Mouse (Mus musculus): ENCODE measurements around the gene Gmds. TPM values are rescaled to one million over a fixed set of nuclear protein-coding genes. Genes with fewer than 3 reads are reported as not detected.
A peak's percentile ranks its signal among the peaks of the same experiment; 100 is the strongest.

Gmds gene
- total RNA-seq, 2 experiments from 2014 or later, result 6.9 to 7.8 TPM

- ATAC-seq (ENCODE audit: poor library complexity, severe bottlenecking), result no peak
These were observed 518.7 kb downstream of the Gmds start for GRCm38 (mm10) chr13:31819664-31820405.

DNA sequence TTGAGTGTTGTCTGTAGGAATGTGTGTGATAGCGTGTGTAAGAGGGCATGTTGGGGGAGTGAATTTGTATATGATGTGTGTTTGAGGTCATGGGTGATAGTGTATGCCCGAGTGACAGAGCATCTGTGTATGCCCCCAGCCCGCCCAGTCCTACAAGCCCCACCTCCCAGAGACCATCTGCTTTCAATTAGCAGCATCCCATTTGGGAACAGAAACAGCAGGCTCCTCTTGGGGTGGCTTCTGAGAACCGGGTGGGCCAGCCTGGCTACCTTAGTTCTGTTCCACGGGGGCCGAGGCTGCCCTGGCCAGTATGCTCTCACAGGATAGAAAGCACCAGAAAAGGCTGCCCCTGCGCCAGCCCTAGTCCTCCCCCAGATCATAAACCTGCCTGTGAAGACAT, 520.2 kb downstream of the Gmds start:
- ATAC-seq (ENCODE audit: poor library complexity, severe bottlenecking), result no peak

- ATAC-seq (ENCODE audit: poor library complexity, severe bottlenecking), result no peak
These were observed 523.0 kb downstream of the Gmds start for GRCm38 (mm10) chr13:31815383-31816003.

- no peak for ATAC-seq (ENCODE audit: poor library complexity, severe bottlenecking)
These were observed 525.8 kb downstream of the Gmds start for GRCm38 (mm10) chr13:31812701-31813100.

GRCm38 (mm10) chr13:31811542-31812021, 527.0 kb downstream of the Gmds start:
- no peak for ATAC-seq (ENCODE audit: poor library complexity, severe bottlenecking)

DNA sequence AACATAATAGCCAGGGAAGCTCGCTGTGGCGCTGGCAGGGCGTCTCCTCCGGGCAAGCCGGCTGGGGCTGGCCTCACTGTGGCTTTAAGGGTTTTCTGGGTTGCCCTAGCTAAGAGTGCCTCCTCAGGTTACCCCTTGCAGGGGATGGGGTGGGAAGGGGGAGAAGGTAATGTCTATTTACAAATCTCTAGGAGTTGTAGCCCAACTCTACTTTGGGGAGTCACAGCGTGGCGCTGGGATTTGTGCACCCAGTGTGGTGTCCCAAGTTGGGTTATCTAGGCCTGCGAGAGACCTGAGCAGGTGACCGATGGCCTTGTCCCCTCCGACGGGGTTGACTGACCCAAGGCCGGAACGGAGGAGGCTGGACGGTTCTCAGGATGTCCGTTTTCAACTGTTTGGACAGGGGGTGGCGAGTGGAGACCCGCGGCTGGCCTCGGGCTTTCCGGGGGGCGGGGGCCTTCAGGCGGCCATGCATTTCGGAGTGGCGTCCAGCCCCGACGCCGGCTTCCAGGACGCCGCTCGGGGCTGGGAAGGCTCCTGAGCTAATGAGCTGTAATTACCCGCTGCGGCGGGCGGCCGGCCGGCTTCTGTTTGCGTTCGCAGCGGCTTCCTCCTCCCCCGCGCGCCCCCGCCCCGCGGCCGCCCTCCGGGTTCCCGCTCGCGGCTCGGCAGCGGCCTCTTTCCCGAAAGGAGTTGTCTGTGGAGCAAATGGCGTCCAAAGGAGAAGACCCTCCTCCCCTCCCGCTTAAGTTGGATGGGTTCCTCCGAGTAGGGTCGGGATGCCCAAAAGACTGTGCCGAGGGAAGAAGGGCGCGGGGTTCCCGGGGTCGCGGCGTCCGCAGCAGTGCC, 527.6 kb downstream of the Gmds start:
- ATAC-seq (ENCODE audit: poor library complexity, severe bottlenecking), result no peak

DNA sequence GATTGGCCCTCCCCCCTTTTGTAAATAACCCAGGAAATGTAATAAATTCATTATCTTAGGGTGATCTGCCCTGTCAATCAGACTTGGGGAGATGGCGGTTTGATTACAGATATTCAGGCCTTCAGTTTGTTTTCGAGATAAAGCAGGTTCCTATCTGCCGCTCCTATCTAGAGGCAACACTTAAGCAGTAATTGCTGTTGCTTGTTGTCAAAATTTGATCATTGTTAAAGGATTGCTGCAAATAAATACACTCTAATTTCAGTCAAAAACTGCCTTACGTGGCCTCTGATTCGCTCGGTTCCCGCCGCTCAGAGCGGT, 528.2 kb downstream of the Gmds start:
- ATAC-seq (ENCODE audit: poor library complexity, severe bottlenecking), result no peak

DNA sequence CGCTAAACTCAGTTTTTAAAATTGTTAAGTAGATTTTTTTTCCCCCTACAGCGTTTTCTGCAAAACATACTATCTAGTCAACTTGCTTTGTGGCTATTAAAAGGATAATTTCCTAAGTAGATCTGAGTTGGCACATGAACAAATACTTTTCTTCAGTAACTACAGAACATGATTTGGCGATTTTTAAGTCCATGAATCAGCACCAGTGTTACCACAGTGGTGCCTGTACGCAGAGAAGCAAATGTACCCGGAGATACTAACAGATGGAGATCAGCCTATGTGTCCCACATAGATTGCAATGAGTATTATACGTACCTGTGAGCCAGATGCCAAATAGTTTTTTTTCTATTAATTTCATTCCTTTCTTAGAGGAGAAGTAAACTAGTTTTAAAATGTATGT, 528.8 kb downstream of the Gmds start:
- ATAC-seq (ENCODE audit: poor library complexity, severe bottlenecking), result no peak

DNA sequence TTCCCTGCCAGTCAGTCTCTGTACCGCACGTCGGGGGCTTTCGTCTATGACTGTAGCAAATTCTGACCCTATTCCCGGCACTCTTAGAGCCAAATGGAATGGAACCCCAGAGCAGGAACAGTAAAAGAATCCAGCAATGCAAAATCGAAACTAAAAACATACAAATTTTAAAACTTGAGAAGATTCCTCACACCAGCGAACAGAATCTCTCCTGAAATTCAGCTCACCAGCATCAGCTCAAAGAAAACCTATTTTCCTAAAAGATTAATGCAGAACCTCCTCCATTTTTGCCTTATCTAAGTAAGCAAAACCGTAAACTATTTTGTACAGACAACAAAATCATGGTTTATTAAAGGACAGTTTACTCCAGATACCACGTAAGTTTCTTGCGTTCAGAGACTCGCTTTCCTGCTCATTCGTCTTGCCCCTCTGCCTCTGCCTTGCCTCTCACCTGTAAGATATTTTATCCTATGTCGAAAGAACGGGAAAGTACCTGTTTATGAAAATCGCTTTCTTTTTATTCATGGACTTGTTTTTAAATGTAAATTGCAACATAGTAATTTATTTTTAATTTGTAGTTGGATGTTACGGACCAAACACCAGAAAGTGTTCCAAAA, 529.6 kb downstream of the Gmds start:
- ATAC-seq (ENCODE audit: poor library complexity, severe bottlenecking), result no peak

GRCm38 (mm10) chr13:31808116-31808803, 530.3 kb downstream of the Gmds start:
- ATAC-seq (ENCODE audit: poor library complexity, severe bottlenecking), result 0 out of 2 replicates have a peak, but pooled peaks have one; percentile 14

GRCm38 (mm10) chr13:31807736-31808115, 530.8 kb downstream of the Gmds start:
- no peak for ATAC-seq (ENCODE audit: poor library complexity, severe bottlenecking)

DNA sequence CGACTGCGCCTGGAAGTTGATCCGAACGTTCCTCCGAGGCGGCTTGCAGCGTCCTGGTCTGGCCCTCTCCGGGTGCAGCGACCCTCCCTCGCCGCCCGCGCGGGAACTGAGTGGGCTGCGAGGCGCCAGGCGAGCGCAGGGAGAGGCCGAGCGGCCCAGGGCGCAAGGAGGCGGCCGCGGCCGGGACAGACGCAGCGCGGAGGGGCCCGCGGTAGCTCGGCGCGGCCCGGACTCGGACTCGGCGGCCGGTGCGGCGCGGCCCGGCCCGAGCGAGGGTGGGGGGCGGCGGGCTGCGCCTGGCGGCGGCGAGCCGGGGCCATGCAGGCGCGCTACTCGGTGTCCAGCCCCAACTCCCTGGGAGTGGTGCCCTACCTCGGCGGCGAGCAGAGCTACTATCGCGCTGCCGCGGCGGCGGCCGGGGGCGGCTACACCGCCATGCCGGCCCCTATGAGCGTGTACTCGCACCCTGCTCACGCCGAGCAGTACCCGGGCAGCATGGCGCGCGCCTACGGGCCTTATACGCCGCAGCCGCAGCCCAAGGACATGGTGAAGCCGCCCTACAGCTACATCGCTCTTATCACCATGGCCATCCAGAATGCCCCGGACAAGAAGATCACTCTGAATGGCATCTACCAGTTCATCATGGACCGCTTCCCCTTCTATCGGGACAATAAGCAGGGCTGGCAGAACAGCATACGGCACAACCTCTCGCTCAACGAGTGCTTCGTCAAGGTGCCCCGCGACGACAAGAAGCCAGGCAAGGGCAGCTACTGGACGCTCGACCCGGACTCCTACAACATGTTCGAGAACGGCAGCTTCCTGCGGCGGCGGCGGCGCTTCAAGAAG, 531.4 kb downstream of the Gmds start:
- no peak for ATAC-seq (ENCODE audit: poor library complexity, severe bottlenecking)

DNA sequence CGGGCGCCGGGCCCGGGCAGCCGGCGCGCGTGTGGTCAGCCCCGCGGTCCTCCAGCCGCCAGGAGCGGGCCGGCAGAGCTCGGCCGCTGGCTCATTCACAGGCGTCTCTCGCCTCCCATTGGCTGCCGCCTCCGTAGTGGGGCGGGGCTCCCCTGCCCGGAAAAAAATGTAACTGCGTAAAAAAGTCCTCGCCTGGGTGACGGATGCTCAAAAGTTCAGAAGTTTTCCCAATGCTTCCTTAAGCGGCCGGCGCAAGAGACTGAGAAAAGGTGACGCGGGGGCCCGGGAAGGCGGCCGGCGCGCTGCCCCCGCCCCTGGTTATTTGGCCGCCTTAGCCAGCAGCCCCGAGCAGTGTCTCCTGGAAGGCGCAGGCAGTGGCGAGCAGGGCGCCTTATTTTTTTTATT, 532.1 kb downstream of the Gmds start, which contains the start of gene Foxc1:
Gene Foxc1 (plus strand): TSS at position 206 of the 405 bp plus-strand sequence.
- ATAC-seq (ENCODE audit: poor library complexity, severe bottlenecking), result peak; percentile 70

DNA sequence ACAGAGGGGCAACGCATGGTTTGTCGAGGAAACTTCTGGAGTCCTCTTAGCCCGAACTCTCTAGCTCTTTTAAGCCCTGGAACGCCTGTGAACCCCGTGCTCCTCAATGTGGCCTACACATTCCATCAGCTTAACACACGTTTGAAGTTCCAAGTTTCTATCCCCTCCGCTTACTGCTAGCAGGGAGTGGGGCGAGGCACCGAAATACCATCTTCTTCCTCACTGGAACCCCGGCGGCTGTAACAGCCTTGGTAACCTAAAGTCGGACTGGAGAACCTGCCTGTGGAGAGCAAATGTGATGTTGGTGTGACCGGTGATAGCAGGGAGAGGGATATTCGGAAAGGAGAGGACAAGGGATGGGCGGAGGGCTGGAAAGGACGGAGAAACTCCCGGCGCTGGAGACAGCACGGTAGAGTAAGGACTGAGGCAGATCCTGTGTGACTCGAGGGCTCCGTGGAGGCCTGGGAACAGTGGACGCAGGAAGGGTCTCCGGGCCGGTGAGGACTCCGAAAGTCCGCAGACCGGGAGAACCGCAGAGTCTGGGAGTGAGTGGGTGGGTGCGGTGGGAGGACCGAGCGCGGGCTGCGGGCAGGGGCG, 532.6 kb downstream of the Gmds start:
- no peak for ATAC-seq (ENCODE audit: poor library complexity, severe bottlenecking)

- ATAC-seq (ENCODE audit: poor library complexity, severe bottlenecking), result no peak
These were observed 534.0 kb downstream of the Gmds start for GRCm38 (mm10) chr13:31804571-31804970.

DNA sequence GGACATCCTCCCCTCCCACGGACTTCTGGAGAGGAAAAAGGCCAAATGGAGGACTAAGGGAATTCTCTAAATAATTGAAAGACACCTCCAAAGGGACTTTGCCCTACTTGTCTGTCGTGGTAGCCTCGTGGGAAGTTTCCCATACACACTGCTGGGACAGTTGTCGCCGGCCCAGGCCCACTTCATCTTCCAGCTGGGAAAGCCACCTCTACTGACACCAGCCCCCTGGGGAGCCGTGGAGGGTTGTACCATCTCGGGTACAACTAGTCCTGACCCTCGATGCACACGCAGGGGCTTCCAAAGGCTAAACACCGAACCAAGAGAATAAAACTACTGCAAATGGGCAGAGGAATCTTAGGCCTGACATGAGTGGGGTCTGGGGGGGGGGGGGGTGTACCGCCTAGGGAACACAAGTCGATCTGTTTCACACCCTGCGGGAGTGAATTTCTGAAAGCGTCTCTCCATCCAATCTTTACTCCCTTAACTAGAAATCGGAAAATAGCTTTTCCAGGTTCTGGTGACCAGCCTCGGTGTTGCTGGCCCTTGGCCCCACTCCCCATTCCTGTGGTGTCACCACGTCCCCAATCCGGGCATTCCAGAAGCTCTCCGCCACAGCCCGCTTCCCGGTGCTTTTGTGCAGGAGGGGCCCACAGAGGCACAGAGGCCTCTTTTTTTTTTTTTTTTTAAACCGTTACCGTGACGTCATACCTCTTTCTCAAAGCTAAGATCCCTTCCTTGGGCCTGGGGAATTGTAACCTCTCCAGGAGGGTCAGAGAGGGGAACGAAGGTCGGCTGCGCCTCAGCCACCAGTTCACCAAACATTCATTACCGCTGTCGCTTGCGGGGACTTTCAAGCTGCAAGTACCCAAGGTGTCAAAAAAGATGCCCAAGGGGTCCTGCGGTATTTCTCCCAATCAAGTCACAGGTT, 535.1 kb downstream of the Gmds start:
- ATAC-seq (ENCODE audit: poor library complexity, severe bottlenecking), result no peak

GRCm38 (mm10) chr13:31802447-31802846, 536.1 kb downstream of the Gmds start:
- ATAC-seq (ENCODE audit: poor library complexity, severe bottlenecking), result no peak

DNA sequence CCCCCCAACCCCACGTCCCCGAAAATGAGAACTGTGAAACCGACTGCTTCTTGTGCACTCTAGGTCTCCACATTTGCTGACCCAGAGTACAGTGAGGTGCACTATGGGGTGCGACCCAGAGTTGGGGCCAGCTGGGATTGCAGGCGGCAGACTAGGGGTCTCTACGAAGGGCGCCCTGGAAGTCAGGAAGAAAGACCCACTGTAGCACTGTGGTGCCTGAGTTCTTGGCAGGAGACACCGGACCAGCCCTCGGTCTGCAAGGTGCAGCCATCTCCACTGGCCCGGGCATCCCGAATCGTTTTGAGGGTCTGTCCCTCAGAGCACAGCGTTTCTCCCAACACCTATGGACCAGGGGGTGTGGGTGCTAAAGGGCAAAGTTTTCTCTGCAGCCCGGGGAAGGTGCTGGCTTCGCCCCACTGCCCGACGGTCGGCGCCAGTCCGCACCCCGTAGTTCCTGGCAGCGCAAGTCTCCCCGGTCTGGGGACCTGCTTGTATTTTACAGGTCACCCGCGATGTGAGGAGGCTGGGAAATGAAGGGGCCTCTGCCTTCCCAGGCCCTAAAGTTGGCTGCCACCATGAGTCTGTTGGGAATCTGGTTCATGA, 536.7 kb downstream of the Gmds start:
- no peak for ATAC-seq (ENCODE audit: poor library complexity, severe bottlenecking)

All from megakaryocyte, adult 5-6 weeks (primary cell).